17 mouse cellular contexts compared by ENCODE assay signal in the genomic region with DNA sequence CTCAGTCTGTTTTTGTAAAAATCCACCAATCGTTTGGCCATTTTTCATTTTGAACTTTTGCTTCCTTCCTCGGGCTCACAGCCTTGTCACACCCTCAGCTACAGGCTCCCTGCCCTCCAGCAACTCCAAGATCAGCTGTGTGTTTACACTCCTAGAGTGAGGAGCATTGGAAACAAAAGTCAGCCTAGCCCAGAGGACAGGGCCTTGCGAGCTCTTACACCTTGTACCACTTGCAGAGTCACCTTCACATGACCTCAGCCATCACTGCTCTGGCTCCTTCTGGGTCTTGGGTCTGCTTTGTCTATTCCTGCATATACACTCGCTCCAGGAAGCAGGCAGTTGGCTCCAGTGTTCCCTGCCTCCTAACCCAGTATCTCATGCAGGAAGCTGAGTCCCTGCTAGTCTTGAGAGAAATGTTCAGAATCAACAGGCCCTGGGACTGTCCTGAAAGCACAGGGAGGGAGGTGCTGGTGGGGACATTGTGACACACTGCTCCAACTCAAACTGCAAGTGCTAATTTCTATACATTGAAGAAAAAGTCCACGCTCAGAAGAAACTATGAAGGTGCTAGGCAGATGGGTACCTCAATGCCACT.
DNase-seq lines count a peak whose midpoint lies in the region; ATAC-seq and TF ChIP-seq lines count a peak whose summit lies in the region.
"Had no signal": no experiment of that assay in that cellular context is flagged by ENCODE, and none has a peak within 500 bp of the region (broad histone marks: within the 10 kb centered on the region; RNA-seq: fewer than 3 reads in every experiment).

No protein-coding gene starts in this region.

- no peaks in the 10 kb centered on the region for H3K9me3 ChIP-seq in heart, embryonic 12.5 days (replicated peaks)
- no peaks in the 10 kb centered on the region for H3K9me3 ChIP-seq in kidney, embryonic 16.5 days (ENCODE audit: low read length)
- no peaks in the 10 kb centered on the region for H3K9me3 ChIP-seq in ES-Bruce4 (replicated peaks; ENCODE audit: control insufficient read depth, insufficient read depth, low read length, poor library complexity, severe bottlenecking)
- H3K9me3 ChIP-seq in limb, embryonic 10.5 days (replicated peaks), result no peaks in the 10 kb centered on the region
- H3K9me3 ChIP-seq: embryonic facial prominence, embryonic 15.5 days; liver, embryonic 13.5 days; neural tube, embryonic 15.5 days had no signal

- H3K9ac ChIP-seq in heart, embryonic 12.5 days, result no peak overlapping the region
- no peak overlapping the region for H3K9ac ChIP-seq in kidney, embryonic 16.5 days (replicated peaks; ENCODE audit: low read length)
- H3K9ac ChIP-seq in ES-Bruce4 (ENCODE audit: low read depth, poor library complexity, severe bottlenecking), result no peak overlapping the region
- H3K9ac ChIP-seq: embryonic facial prominence, embryonic 15.5 days; liver, embryonic 13.5 days; neural tube, embryonic 15.5 days had no signal

- peak; percentile 57; the same call in 1 of the 2 replicates for ATAC-seq in heart, embryonic 12.5 days (ENCODE audit: insufficient number of reproducible peaks, low FRiP score)
- ATAC-seq in kidney, embryonic 16.5 days (ENCODE audit: low FRiP score, low TSS enrichment), result peak; percentile 42; the same call in 1 of the 2 replicates
- ATAC-seq: forebrain, embryonic 14.5 days; midbrain, embryonic 16.5 days had no signal

- H3K36me3 ChIP-seq in heart, embryonic 12.5 days, result peaks cover 4% of the 10 kb centered on the region; the same call in 1 of the 2 replicates
- H3K36me3 ChIP-seq in kidney, embryonic 16.5 days (ENCODE audit: insufficient read depth, low read length), result no peaks in the 10 kb centered on the region
- no peaks in the 10 kb centered on the region for H3K36me3 ChIP-seq in ES-Bruce4 (ENCODE audit: control insufficient read depth, insufficient read depth, low read length, poor library complexity, severe bottlenecking)
- H3K36me3 ChIP-seq in limb, embryonic 10.5 days, result no peaks in the 10 kb centered on the region
- H3K36me3 ChIP-seq: embryonic facial prominence, embryonic 15.5 days; neural tube, embryonic 15.5 days had no signal

- no peak for DNase-seq in heart, postnatal 25 days (ENCODE audit: low spot score)
- DNase-seq in kidney, postnatal 14 days, result no peak
- DNase-seq in limb, embryonic 10.5 days (ENCODE audit: low spot score), result peak; percentile 32
- DNase-seq in ovary, postnatal 10 days (ENCODE audit: low spot score), result no peak
- no peak for DNase-seq in spleen, postnatal 4 days (ENCODE audit: low spot score in 2 of 2)
- DNase-seq: cerebellum, adult 11 months; cerebellum, postnatal 36 days; liver, embryonic 13.5 days; right cerebral cortex, adult 18-20 months had no signal

- TF ChIP-seq POLR2A in ES-Bruce4 (IDR thresholded peaks at IDR 0.05; ENCODE audit: insufficient read depth, low read length), result no peak

- peak overlapping the region; percentile 59 for H3K27ac ChIP-seq in heart, embryonic 12.5 days (ENCODE audit: poor library complexity, severe bottlenecking)
- H3K27ac ChIP-seq in kidney, embryonic 16.5 days (ENCODE audit: low read length), result peak overlapping the region; percentile 21
- peak overlapping the region; percentile 76 for H3K27ac ChIP-seq in ES-Bruce4 (ENCODE audit: insufficient read depth, low read length)
- no peak overlapping the region for H3K27ac ChIP-seq in limb, embryonic 10.5 days
- H3K27ac ChIP-seq: embryonic facial prominence, embryonic 15.5 days; layer of hippocampus, adult 2 months; liver, embryonic 13.5 days; neural tube, embryonic 15.5 days had no signal

- TF ChIP-seq EP300 in ES-Bruce4 (IDR thresholded peaks at IDR 0.05; ENCODE audit: insufficient read depth, low read depth, low read length), result peak; percentile 95

- no peak overlapping the region for H3K4me3 ChIP-seq in heart, embryonic 12.5 days
- no peak overlapping the region for H3K4me3 ChIP-seq in kidney, embryonic 16.5 days (ENCODE audit: low read length)
- H3K4me3 ChIP-seq in ES-Bruce4 (ENCODE audit: low read depth, low read length), result no peak overlapping the region
- no peak overlapping the region for H3K4me3 ChIP-seq in limb, embryonic 10.5 days
- H3K4me3 ChIP-seq: embryonic facial prominence, embryonic 15.5 days; layer of hippocampus, adult 2 months; liver, embryonic 13.5 days; neural tube, embryonic 15.5 days had no signal

- no peak overlapping the region for H3K4me2 ChIP-seq in heart, embryonic 12.5 days
- H3K4me2 ChIP-seq in kidney, embryonic 16.5 days (replicated peaks; ENCODE audit: low read depth, low read length), result no peak overlapping the region
- H3K4me2 ChIP-seq: embryonic facial prominence, embryonic 15.5 days; liver, embryonic 13.5 days; neural tube, embryonic 15.5 days had no signal

- no peak for TF ChIP-seq CTCF in ES-Bruce4 (IDR thresholded peaks at IDR 0.05; ENCODE audit: low read depth, low read length)

- peaks cover 42% of the 10 kb centered on the region for H3K4me1 ChIP-seq in heart, embryonic 12.5 days (replicated peaks)
- H3K4me1 ChIP-seq in kidney, embryonic 16.5 days (ENCODE audit: insufficient read depth, low read length), result peaks cover 33% of the 10 kb centered on the region
- H3K4me1 ChIP-seq in ES-Bruce4 (ENCODE audit: control insufficient read depth, insufficient read depth, low read length), result peaks cover 6% of the 10 kb centered on the region
- peaks cover 43% of the 10 kb centered on the region for H3K4me1 ChIP-seq in limb, embryonic 10.5 days

- intact Hi-C loops in heart, postnatal 25 days (cut with DNase I), result no loop called here

- 45% methylated on average over 5 of the region's 5 CpGs for WGBS in heart, embryonic 12.5 days
- WGBS in kidney, embryonic 16.5 days, result 41% methylated on average over 5 of the region's 5 CpGs
- WGBS in limb, embryonic 10.5 days, result 64% methylated on average over 5 of the region's 5 CpGs

- no peaks in the 10 kb centered on the region for H3K27me3 ChIP-seq in heart, embryonic 12.5 days (replicated peaks)
- H3K27me3 ChIP-seq in kidney, embryonic 16.5 days (ENCODE audit: insufficient read depth, low read length), result no peaks in the 10 kb centered on the region
- no peaks in the 10 kb centered on the region for H3K27me3 ChIP-seq in ES-Bruce4 (ENCODE audit: control insufficient read depth, insufficient read depth, low read length, poor library complexity, severe bottlenecking)
- no peaks in the 10 kb centered on the region for H3K27me3 ChIP-seq in limb, embryonic 10.5 days (ENCODE audit: low read depth, poor library complexity, severe bottlenecking)
- H3K27me3 ChIP-seq: embryonic facial prominence, embryonic 15.5 days; liver, embryonic 13.5 days; neural tube, embryonic 15.5 days had no signal
